Mouse (Mus musculus) neural tube, embryonic 14.5 days (tissue): ENCODE data around the gene Cfap58. TPM values are rescaled to one million over a fixed set of nuclear protein-coding genes. Genes with fewer than 3 reads are reported as not detected.

Experiments used
- ATAC-seq: fragments of 200-750 bp; cut with Nextera tagmentation; 2 replicates; pipeline ENCODE4 v1.8.0; 2017; ENCODE audit warnings: low read depth, mild to moderate bottlenecking, moderate TSS enrichment, moderate library complexity
- H3K27ac ChIP-seq: fragments of 300-500 bp; sonication (generic); 2 replicates; pipeline ENCODE4 v1.5.1; 2014; ENCODE audit warnings: low read depth, mild to moderate bottlenecking, control low read depth, low read length, moderate library complexity, mixed read lengths
- H3K27me3 ChIP-seq: fragments of 300-500 bp; sonication (generic); 2 replicates; pipeline ENCODE4 v1.6.1; 2014; ENCODE audit warnings: low read length; ENCODE audit not compliant: control insufficient read depth, insufficient read depth
- H3K36me3 ChIP-seq: fragments of 300-500 bp; sonication (generic); 2 replicates; pipeline ENCODE4 v1.6.1; 2014; ENCODE audit warnings: low read length, mixed read lengths; ENCODE audit not compliant: control insufficient read depth, insufficient read depth
- H3K4me1 ChIP-seq: fragments of 300-500 bp; sonication (generic); 2 replicates; pipeline ENCODE4 v1.6.1; 2014; ENCODE audit warnings: low read length; ENCODE audit not compliant: control insufficient read depth, insufficient read depth
- H3K4me2 ChIP-seq: fragments of 300-500 bp; sonication (generic); 2 replicates; pipeline ENCODE4 v1.6.1; 2014; ENCODE audit warnings: mild to moderate bottlenecking, low read depth, low read length, control low read depth
- H3K4me3 ChIP-seq: fragments of 300-500 bp; sonication (generic); 2 replicates; pipeline ENCODE4 v1.5.1; 2014; ENCODE audit warnings: low read depth, low read length, control low read depth, mixed read lengths
- H3K9ac ChIP-seq: fragments of 300-500 bp; sonication (generic); replicated peaks from 2 replicates; pipeline ENCODE4 v1.6.1; 2014; ENCODE audit warnings: low read depth, mild to moderate bottlenecking, control low read depth, low read length, mixed read lengths
- H3K9me3 ChIP-seq: fragments of 300-500 bp; sonication (generic); 2 replicates; pipeline ENCODE4 v1.6.1; 2016; ENCODE audit warnings: low read length; ENCODE audit not compliant: control insufficient read depth
- WGBS: fragments of 180-500 bp; shearing (Covaris S2); extraction: QIAGEN DNeasy Blood & Tissue Kit; methylation state at CpG from one replicate; pipeline ENCODE4 v1.1.7; 2014; 5-methylcytosine and 5-hydroxymethylcytosine counted together
- polyA plus RNA-seq: library from polyadenylated mRNA; unstranded; fragments of >200 nt; fragmentation: Nextera tagmentation; extraction: Ambion mirVana; gene quantifications from 2 replicates; pipeline ENCODE4 v1.2.1, GENCODE M21; 2014

Cfap58 gene
- polyA plus RNA-seq, 1 experiment from 2014 or later, result 0.64 TPM

- 0 out of 2 replicates have a peak, but pooled peaks cover 2% of the 10 kb centered on the region for H3K4me1 ChIP-seq
- WGBS, result 67% methylated on average over 10 of the region's 10 CpGs
- no peaks in the 10 kb centered on the region for H3K27me3 ChIP-seq
- no peak overlapping the region for H3K27ac ChIP-seq
- ATAC-seq, result no peak
- no peak overlapping the region for H3K9ac ChIP-seq
- H3K4me2 ChIP-seq, result no peak overlapping the region
- H3K4me3 ChIP-seq, result no peak overlapping the region
- H3K36me3 ChIP-seq, result no peaks in the 10 kb centered on the region
- H3K9me3 ChIP-seq, result no peaks in the 10 kb centered on the region
Measured at GRCm38 (mm10) chr19:47980241-47980640, 42.8 kb downstream of the Cfap58 start.

GRCm38 (mm10) chr19:47985606-47986213 lies 48.2 kb downstream of the Cfap58 start:
- no peaks in the 10 kb centered on the region for H3K27me3 ChIP-seq
- no peaks in the 10 kb centered on the region for H3K9me3 ChIP-seq
- ATAC-seq, result no peak
- no peak overlapping the region for H3K4me3 ChIP-seq
- H3K27ac ChIP-seq, result no peak overlapping the region
- no peaks in the 10 kb centered on the region for H3K4me1 ChIP-seq
- H3K4me2 ChIP-seq, result no peak overlapping the region
- no peaks in the 10 kb centered on the region for H3K36me3 ChIP-seq
- no peak overlapping the region for H3K9ac ChIP-seq
- 85% methylated on average over 15 of the region's 15 CpGs for WGBS

GRCm38 (mm10) chr19:47987986-47988385 lies 50.5 kb downstream of the Cfap58 start:
- WGBS, result 79% methylated on average over 11 of the region's 11 CpGs
- no peaks in the 10 kb centered on the region for H3K27me3 ChIP-seq
- no peaks in the 10 kb centered on the region for H3K36me3 ChIP-seq
- no peak overlapping the region for H3K4me2 ChIP-seq
- no peak overlapping the region for H3K4me3 ChIP-seq
- no peak for ATAC-seq
- no peak overlapping the region for H3K27ac ChIP-seq
- H3K9ac ChIP-seq, result no peak overlapping the region
- H3K4me1 ChIP-seq, result no peaks in the 10 kb centered on the region
- H3K9me3 ChIP-seq, result no peaks in the 10 kb centered on the region

- Histone ChIP-seq H3K27me3 (no peaks in the 10 kb centered on the region), H3K9ac (no peak overlapping the region), H3K4me3 (no peak overlapping the region), H3K36me3 (no peaks in the 10 kb centered on the region), H3K9me3 (no peaks in the 10 kb centered on the region), H3K4me2 (no peak overlapping the region), H3K27ac (no peak overlapping the region), H3K4me1 (no peaks in the 10 kb centered on the region)
- 30% methylated on average over 16 of the region's 16 CpGs for WGBS
- ATAC-seq, result peak; percentile 70; the same call in 1 of the 2 replicates
Measured at GRCm38 (mm10) chr19:47988456-47988855, 51.0 kb downstream of the Cfap58 start.

DNA sequence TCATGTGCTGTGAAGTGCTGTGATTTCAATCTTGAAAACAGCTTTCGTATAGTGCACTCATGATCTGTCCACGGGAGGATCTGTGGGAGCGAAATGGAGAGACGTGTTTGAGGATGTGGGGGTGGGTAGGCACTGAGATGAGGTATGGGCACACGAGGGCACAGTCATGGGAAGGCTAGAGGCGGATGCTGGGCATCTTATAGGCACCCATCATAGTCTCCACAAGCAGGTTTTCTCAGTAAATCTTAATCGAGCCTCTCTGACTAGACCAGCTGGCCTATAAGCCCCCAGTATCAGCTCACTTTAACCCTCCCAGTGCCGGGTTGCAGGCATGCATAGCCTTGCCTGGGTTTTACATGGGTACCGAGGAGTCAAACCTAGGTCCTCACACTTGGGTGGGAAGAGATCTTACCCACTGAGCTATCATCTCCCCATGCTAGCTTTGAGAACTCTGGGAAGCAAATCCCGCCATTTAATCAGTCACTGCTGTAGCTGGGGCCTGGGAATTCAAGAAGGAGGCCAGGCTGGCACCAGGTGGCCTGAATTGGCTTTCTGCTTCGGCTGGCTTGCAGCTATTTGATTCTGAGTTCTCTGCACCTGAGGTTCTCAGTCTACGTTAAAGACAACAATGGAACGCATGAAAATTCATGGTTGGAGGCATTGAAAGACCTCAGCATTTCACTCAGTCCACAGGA lies 51.6 kb downstream of the Cfap58 start:
- H3K4me3 ChIP-seq, result no peak overlapping the region
- no peak overlapping the region for H3K9ac ChIP-seq
- H3K4me1 ChIP-seq, result no peaks in the 10 kb centered on the region
- H3K4me2 ChIP-seq, result no peak overlapping the region
- no peaks in the 10 kb centered on the region for H3K36me3 ChIP-seq
- no peaks in the 10 kb centered on the region for H3K27me3 ChIP-seq
- no peak overlapping the region for H3K27ac ChIP-seq
- ATAC-seq, result peak; percentile 49; the same call in 1 of the 2 replicates
- H3K9me3 ChIP-seq, result no peaks in the 10 kb centered on the region
- 39% methylated on average over 13 of the region's 13 CpGs for WGBS

- Histone ChIP-seq H3K9me3 (no peaks in the 10 kb centered on the region), H3K4me1 (no peaks in the 10 kb centered on the region), H3K4me3 (no peak overlapping the region), H3K36me3 (no peaks in the 10 kb centered on the region), H3K4me2 (no peak overlapping the region), H3K27ac (no peak overlapping the region), H3K27me3 (no peaks in the 10 kb centered on the region), H3K9ac (no peak overlapping the region)
- WGBS, result 62% methylated on average over 4 of the region's 4 CpGs
- no peak for ATAC-seq
Measured at GRCm38 (mm10) chr19:47989575-47989891, 52.1 kb downstream of the Cfap58 start.

DNA sequence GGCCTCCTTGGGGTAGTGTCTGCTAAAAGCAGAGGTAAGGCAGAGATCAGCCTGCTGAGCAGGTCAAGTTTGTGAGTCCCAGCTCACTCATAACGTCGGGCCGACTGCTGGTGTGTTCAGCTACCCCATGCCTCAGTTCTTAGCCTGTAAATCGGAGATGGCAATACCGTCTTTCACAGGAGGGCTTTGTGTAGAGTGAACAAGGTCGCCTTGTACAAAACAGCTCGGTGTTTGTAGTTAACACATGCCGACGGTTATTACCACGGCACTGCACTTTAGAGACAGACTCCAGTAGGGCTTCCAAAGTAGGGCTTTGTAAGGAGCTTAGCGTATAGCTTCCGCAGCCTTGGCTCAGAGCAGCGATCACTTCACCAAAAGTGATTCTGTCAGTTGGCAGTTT lies 63.8 kb downstream of the Cfap58 start:
- 80% methylated on average over 13 of the region's 13 CpGs for WGBS
- H3K9me3 ChIP-seq, result no peaks in the 10 kb centered on the region
- no peaks in the 10 kb centered on the region for H3K4me1 ChIP-seq
- no peak overlapping the region for H3K4me2 ChIP-seq
- no peak overlapping the region for H3K27ac ChIP-seq
- H3K4me3 ChIP-seq, result no peak overlapping the region
- no peaks in the 10 kb centered on the region for H3K27me3 ChIP-seq
- no peaks in the 10 kb centered on the region for H3K36me3 ChIP-seq
- no peak for ATAC-seq
- H3K9ac ChIP-seq, result no peak overlapping the region

GRCm38 (mm10) chr19:48001774-48002173 lies 64.3 kb downstream of the Cfap58 start:
- WGBS, result 87% methylated on average over 11 of the region's 11 CpGs
- no peaks in the 10 kb centered on the region for H3K9me3 ChIP-seq
- no peak overlapping the region for H3K9ac ChIP-seq
- no peak overlapping the region for H3K4me2 ChIP-seq
- H3K4me1 ChIP-seq, result no peaks in the 10 kb centered on the region
- no peak for ATAC-seq
- no peak overlapping the region for H3K4me3 ChIP-seq
- H3K27me3 ChIP-seq, result no peaks in the 10 kb centered on the region
- H3K36me3 ChIP-seq, result no peaks in the 10 kb centered on the region
- H3K27ac ChIP-seq, result no peak overlapping the region

GRCm38 (mm10) chr19:48008771-48009413 lies 71.4 kb downstream of the Cfap58 start:
- H3K4me2 ChIP-seq, result no peak overlapping the region
- H3K4me3 ChIP-seq, result no peak overlapping the region
- no peaks in the 10 kb centered on the region for H3K9me3 ChIP-seq
- H3K27me3 ChIP-seq, result no peaks in the 10 kb centered on the region
- H3K36me3 ChIP-seq, result no peaks in the 10 kb centered on the region
- ATAC-seq, result peak; percentile 44
- H3K4me1 ChIP-seq, result no peaks in the 10 kb centered on the region
- H3K27ac ChIP-seq, result no peak overlapping the region
- H3K9ac ChIP-seq, result no peak overlapping the region
- WGBS, result 50% methylated on average over 12 of the region's 12 CpGs
